Mouse (Mus musculus): Measurements from ENCODE around the gene Dynlt1c. TPM values are rescaled to one million over a fixed set of nuclear protein-coding genes. Genes with fewer than 3 reads are reported as not detected.
"Not testable (repeated sequence)": the region's sequence is repeated elsewhere in the genome, so short reads cannot be mapped to it uniquely, and the experiment has no call there.

Dynlt1c gene
- polyA plus RNA-seq (2016; fragmentation: Nextera tagmentation; extraction: Ambion mirVana): 51.4 and 65.5 TPM in 2 replicates

GRCm38 (mm10) chr17:6601204-6601911 lies at the start of gene Dynlt1c:
Dynlt1c (plus strand) TSS chr17:6601671.
- H3K27ac ChIP-seq, H3K9me3 ChIP-seq, H3K36me3 ChIP-seq, H3K4me1 ChIP-seq, H3K27me3 ChIP-seq, H3K9ac ChIP-seq: not testable (repeated sequence)
- peak within 1 kb of the TSS; percentile 33 for H3K4me3 ChIP-seq
- peak; percentile 96 for ATAC-seq (ENCODE audit: insufficient number of reproducible peaks, insufficient read depth, low FRiP score, low TSS enrichment)
- WGBS: 13% methylated on average over 34 of the region's 40 CpGs
- peak within 1 kb of the TSS; percentile 33; the same call in 1 of the 2 replicates for H3K4me2 ChIP-seq (replicated peaks)

- H3K27me3 ChIP-seq; H3K36me3 ChIP-seq; H3K27ac ChIP-seq; H3K4me3 ChIP-seq; H3K9me3 ChIP-seq; H3K4me1 ChIP-seq; H3K4me2 ChIP-seq (replicated peaks); H3K9ac ChIP-seq: not testable (repeated sequence)
- peak; percentile 59; the same call in 1 of the 2 replicates for ATAC-seq (ENCODE audit: insufficient number of reproducible peaks, insufficient read depth, low FRiP score, low TSS enrichment)
- WGBS: no CpG with 5 or more reads among the region's 4 CpGs
Measured at GRCm38 (mm10) chr17:6553798-6554197, 47.7 kb upstream of the Dynlt1c start.

GRCm38 (mm10) chr17:6554243-6554642 lies 47.2 kb upstream of the Dynlt1c start:
- H3K27me3 ChIP-seq; H3K36me3 ChIP-seq; H3K4me1 ChIP-seq; H3K4me2 ChIP-seq (replicated peaks); H3K9ac ChIP-seq; H3K4me3 ChIP-seq; H3K9me3 ChIP-seq; ATAC-seq (ENCODE audit: insufficient number of reproducible peaks, insufficient read depth, low FRiP score, low TSS enrichment); H3K27ac ChIP-seq: not testable (repeated sequence)
- no CpG with 5 or more reads among the region's 5 CpGs for WGBS

- not testable (repeated sequence) for H3K4me2 ChIP-seq (replicated peaks); H3K9me3 ChIP-seq; H3K9ac ChIP-seq; H3K27ac ChIP-seq; H3K36me3 ChIP-seq; H3K4me1 ChIP-seq; H3K4me3 ChIP-seq; H3K27me3 ChIP-seq
- ATAC-seq (ENCODE audit: insufficient number of reproducible peaks, insufficient read depth, low FRiP score, low TSS enrichment): peak; percentile 71; the same call in 1 of the 2 replicates
- WGBS: no CpG with 5 or more reads among the region's 4 CpGs
Measured at GRCm38 (mm10) chr17:6559447-6560133, 41.9 kb upstream of the Dynlt1c start.

GRCm38 (mm10) chr17:6564866-6565265 lies 36.6 kb upstream of the Dynlt1c start:
- H3K4me3 ChIP-seq; H3K4me2 ChIP-seq (replicated peaks): not testable (repeated sequence)
- 95% methylated on average over 3 of the region's 3 CpGs for WGBS

GRCm38 (mm10) chr17:6567908-6568307 lies 33.6 kb upstream of the Dynlt1c start:
- not testable (repeated sequence) for H3K27ac ChIP-seq; H3K4me3 ChIP-seq; ATAC-seq (ENCODE audit: insufficient number of reproducible peaks, insufficient read depth, low FRiP score, low TSS enrichment)

More at GRCm38 (mm10) chr17:6564866-6565265, 36.6 kb upstream of the Dynlt1c start:
- H3K9ac ChIP-seq; H3K27me3 ChIP-seq; H3K36me3 ChIP-seq; H3K9me3 ChIP-seq; ATAC-seq (ENCODE audit: insufficient number of reproducible peaks, insufficient read depth, low FRiP score, low TSS enrichment); H3K27ac ChIP-seq; H3K4me1 ChIP-seq: not testable (repeated sequence)

GRCm38 (mm10) chr17:6571296-6571695 lies 30.2 kb upstream of the Dynlt1c start:
- WGBS: 94% methylated on average over 11 of the region's 11 CpGs
- H3K9ac ChIP-seq: not testable (repeated sequence)

More at GRCm38 (mm10) chr17:6567908-6568307, 33.6 kb upstream of the Dynlt1c start:
- not testable (repeated sequence) for H3K4me2 ChIP-seq (replicated peaks); H3K27me3 ChIP-seq; H3K36me3 ChIP-seq; H3K9ac ChIP-seq; H3K9me3 ChIP-seq; H3K4me1 ChIP-seq
- 66% methylated on average over 6 of the region's 8 CpGs for WGBS

GRCm38 (mm10) chr17:6572202-6572601 lies 29.3 kb upstream of the Dynlt1c start:
- H3K4me3 ChIP-seq; H3K4me2 ChIP-seq (replicated peaks); H3K36me3 ChIP-seq; H3K27me3 ChIP-seq; ATAC-seq (ENCODE audit: insufficient number of reproducible peaks, insufficient read depth, low FRiP score, low TSS enrichment); H3K9ac ChIP-seq; H3K9me3 ChIP-seq; H3K4me1 ChIP-seq; H3K27ac ChIP-seq: not testable (repeated sequence)
- no CpG with 5 or more reads among the region's 1 CpGs for WGBS

More at GRCm38 (mm10) chr17:6571296-6571695, 30.2 kb upstream of the Dynlt1c start:
- not testable (repeated sequence) for ATAC-seq (ENCODE audit: insufficient number of reproducible peaks, insufficient read depth, low FRiP score, low TSS enrichment); H3K27ac ChIP-seq; H3K4me1 ChIP-seq; H3K36me3 ChIP-seq; H3K9me3 ChIP-seq; H3K4me2 ChIP-seq (replicated peaks); H3K27me3 ChIP-seq; H3K4me3 ChIP-seq

- ATAC-seq (ENCODE audit: insufficient number of reproducible peaks, insufficient read depth, low FRiP score, low TSS enrichment); H3K4me2 ChIP-seq (replicated peaks); H3K27ac ChIP-seq; H3K27me3 ChIP-seq; H3K9me3 ChIP-seq; H3K9ac ChIP-seq; H3K4me1 ChIP-seq; H3K36me3 ChIP-seq; H3K4me3 ChIP-seq: not testable (repeated sequence)
- 88% methylated on average over 8 of the region's 8 CpGs for WGBS
Measured at GRCm38 (mm10) chr17:6575376-6575775, 26.1 kb upstream of the Dynlt1c start.

- not testable (repeated sequence) for H3K4me2 ChIP-seq (replicated peaks); H3K27ac ChIP-seq; H3K27me3 ChIP-seq; H3K4me1 ChIP-seq; H3K9me3 ChIP-seq; H3K4me3 ChIP-seq; H3K36me3 ChIP-seq; H3K9ac ChIP-seq; ATAC-seq (ENCODE audit: insufficient number of reproducible peaks, insufficient read depth, low FRiP score, low TSS enrichment)
- WGBS: no CpG with 5 or more reads among the region's 6 CpGs
Measured at GRCm38 (mm10) chr17:6588672-6589071, 12.8 kb upstream of the Dynlt1c start.

- not testable (repeated sequence) for H3K4me1 ChIP-seq; H3K4me2 ChIP-seq (replicated peaks); H3K27ac ChIP-seq; H3K9me3 ChIP-seq; H3K9ac ChIP-seq; H3K27me3 ChIP-seq; ATAC-seq (ENCODE audit: insufficient number of reproducible peaks, insufficient read depth, low FRiP score, low TSS enrichment); H3K36me3 ChIP-seq; H3K4me3 ChIP-seq
- 90% methylated on average over 2 of the region's 3 CpGs for WGBS
Measured at GRCm38 (mm10) chr17:6592109-6592508, 9.4 kb upstream of the Dynlt1c start.

- H3K4me1 ChIP-seq; H3K4me3 ChIP-seq; H3K9ac ChIP-seq; H3K4me2 ChIP-seq (replicated peaks); H3K27ac ChIP-seq; H3K36me3 ChIP-seq; ATAC-seq (ENCODE audit: insufficient number of reproducible peaks, insufficient read depth, low FRiP score, low TSS enrichment); H3K27me3 ChIP-seq; H3K9me3 ChIP-seq: not testable (repeated sequence)
- 71% methylated on average over 3 of the region's 3 CpGs for WGBS
Measured at GRCm38 (mm10) chr17:6593896-6594295, 7.6 kb upstream of the Dynlt1c start.

All from embryonic facial prominence, embryonic 12.5 days (tissue).